Mouse (Mus musculus) cerebellum, adult 2 months (tissue): ENCODE data around the gene Prdx5.

Experiments
- CTCF ChIP-seq: fragments of 200-500 bp; IDR thresholded peaks from 2 replicates; pipeline ENCODE4 v1.5.1; 2011; ENCODE audit warnings: low read depth, mild to moderate bottlenecking, control low read depth, low read length, moderate library complexity, borderline replicate concordance; ENCODE audit not compliant: insufficient read depth
- POLR2A ChIP-seq: fragments of 200-500 bp; IDR thresholded peaks from 2 replicates; pipeline ENCODE4 v1.6.1; 2011; ENCODE audit warnings: low read length, control low read depth, borderline replicate concordance; ENCODE audit not compliant: insufficient read depth

- TF ChIP-seq POLR2A: no peak
- no peak for TF ChIP-seq CTCF
These were observed 3.7 kb downstream of the Prdx5 start for GRCm38 (mm10) chr19:6906199-6906598.
